Mouse (Mus musculus): Measurements from ENCODE around the gene Tsfm. TPM values are rescaled to one million over a fixed set of nuclear protein-coding genes. Genes with fewer than 3 reads are reported as not detected.

Tsfm gene
- polyA plus RNA-seq, 2 experiments, result 26.7 to 40.7 TPM

DNA sequence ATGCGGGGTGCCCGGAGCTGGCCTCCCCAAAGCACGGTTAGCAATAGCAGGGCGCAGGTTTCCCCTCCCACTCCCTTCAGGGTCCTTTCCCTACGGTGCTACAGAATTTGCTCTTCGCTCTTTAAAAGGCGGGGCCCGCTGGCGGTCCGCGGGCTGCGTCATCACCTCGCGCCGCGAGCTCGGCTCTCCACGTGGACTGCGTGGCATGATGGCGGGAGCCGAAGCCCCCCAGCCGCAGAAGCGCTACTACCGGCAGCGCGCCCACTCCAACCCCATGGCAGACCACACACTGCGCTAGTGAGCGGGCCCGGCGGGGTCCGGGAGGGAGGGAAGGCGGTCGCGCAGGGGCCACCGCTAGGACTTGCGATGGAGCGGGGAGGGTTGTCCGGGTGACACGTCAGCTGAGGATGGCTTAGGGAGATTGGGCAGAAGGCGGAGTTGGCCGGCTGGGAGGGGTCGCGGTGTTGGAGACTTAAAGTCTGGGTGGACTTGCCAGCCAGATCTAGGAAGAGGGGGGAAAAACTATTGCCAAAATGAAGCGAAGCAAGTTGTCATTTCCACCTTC is 11.2 kb upstream of the Tsfm start:
- Histone ChIP-seq H3K4me3 (ENCODE audit: insufficient read depth in 1 of 2, low read depth in 2 of 2, low read length in 2 of 2) (peak overlapping the region; percentile 60 to 66), H3K4me1 (replicated peaks; ENCODE audit: control insufficient read depth in 2 of 2, insufficient read depth in 2 of 2, low read length in 1 of 2) (peaks cover 0 to 7% of the 10 kb centered on the region in 2 experiments; a peak in 3 of 4 replicates), H3K36me3 (replicated peaks; ENCODE audit: control insufficient read depth, insufficient read depth, low read depth) (no peaks in the 10 kb centered on the region; the same call in 1 of the 2 replicates), H3K9ac (replicated peaks) (peak overlapping the region; percentile 50), H3K9me3 (ENCODE audit: control insufficient read depth, low read length) (no peaks in the 10 kb centered on the region), H3K4me2 (ENCODE audit: low read depth) (peak overlapping the region; percentile 89), H3K27ac (no peak overlapping the region), H3K27me3 (ENCODE audit: control insufficient read depth, insufficient read depth, low read length) (peaks cover 20% of the 10 kb centered on the region)
- ATAC-seq (ENCODE audit: insufficient read depth), result peak; percentile 82
- peak; percentile 54 to 60 (median 54) for DNase-seq (ENCODE audit: low read depth in 3 of 3, low spot score in 3 of 3)
- TF ChIP-seq EP300 (IDR thresholded peaks at IDR 0.05; ENCODE audit: low read depth) (no peak), CTCF (IDR thresholded peaks at IDR 0.05; ENCODE audit: low read depth) (no peak)
- under 1% methylated on average over 44 of the region's 44 CpGs for WGBS (ENCODE audit: insufficient replicate concordance)

DNA sequence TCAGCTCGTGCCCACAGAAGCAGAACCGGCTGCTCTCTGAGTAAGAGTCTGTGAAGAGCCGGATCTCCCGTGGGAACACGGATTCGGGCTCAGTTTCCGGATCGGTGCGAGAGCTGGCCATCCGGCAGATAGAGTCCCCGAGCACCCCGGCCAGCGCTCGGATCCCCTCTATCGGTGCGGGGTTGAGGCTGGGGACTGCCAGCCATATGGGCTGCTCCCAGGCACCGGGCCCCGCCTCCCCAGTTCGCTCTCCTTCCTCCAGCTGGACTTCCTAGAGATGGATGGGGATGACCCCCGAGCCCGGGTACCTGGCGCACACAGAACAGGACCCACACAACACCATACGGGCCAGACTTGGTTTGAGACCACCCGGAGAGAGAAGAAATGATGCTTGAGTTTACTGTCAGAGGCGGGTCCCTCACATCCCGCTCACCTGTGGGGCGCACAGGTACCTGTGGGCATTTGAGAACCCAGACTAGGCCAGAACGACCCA is 10.7 kb upstream of the Tsfm start, which contains the start of the genes Mettl1 and Eef1akmt3:
Mettl1 (plus strand) TSS at position 141 of the 493 bp plus-strand sequence.
Eef1akmt3 (minus strand) TSS at position 240 of the 493 bp plus-strand sequence.
- peak within 1 kb of the TSS; percentile 89 for H3K4me2 ChIP-seq (ENCODE audit: low read depth)
- TF ChIP-seq CTCF (IDR thresholded peaks at IDR 0.05; ENCODE audit: low read depth), result no peak
- no peak for TF ChIP-seq EP300 (IDR thresholded peaks at IDR 0.05; ENCODE audit: low read depth)
- peaks cover 0 to 7% of the 10 kb centered on the region in 2 experiments; a peak in 3 of 4 replicates for H3K4me1 ChIP-seq (replicated peaks; ENCODE audit: control insufficient read depth in 2 of 2, insufficient read depth in 2 of 2, low read length in 1 of 2)
- H3K9ac ChIP-seq (replicated peaks), result peak within 1 kb of the TSS; percentile 50
- no peak for DNase-seq (ENCODE audit: low read depth in 3 of 3, low spot score in 3 of 3)
- no peak within 1 kb of the TSS for H3K27ac ChIP-seq
- H3K9me3 ChIP-seq (ENCODE audit: control insufficient read depth, low read length), result no peaks in the 10 kb centered on the region
- H3K27me3 ChIP-seq (ENCODE audit: control insufficient read depth, insufficient read depth, low read length), result peaks cover 20% of the 10 kb centered on the region
- WGBS (ENCODE audit: insufficient replicate concordance), result 0% methylated on average over 28 of the region's 28 CpGs
- H3K36me3 ChIP-seq (replicated peaks; ENCODE audit: control insufficient read depth, insufficient read depth, low read depth), result no peaks in the 10 kb centered on the region; the same call in 1 of the 2 replicates
- H3K4me3 ChIP-seq (ENCODE audit: insufficient read depth in 1 of 2, low read depth in 2 of 2, low read length in 2 of 2), result peak within 1 kb of the TSS; percentile 60 to 66
- peak; percentile 25 for ATAC-seq (ENCODE audit: insufficient read depth)

DNA sequence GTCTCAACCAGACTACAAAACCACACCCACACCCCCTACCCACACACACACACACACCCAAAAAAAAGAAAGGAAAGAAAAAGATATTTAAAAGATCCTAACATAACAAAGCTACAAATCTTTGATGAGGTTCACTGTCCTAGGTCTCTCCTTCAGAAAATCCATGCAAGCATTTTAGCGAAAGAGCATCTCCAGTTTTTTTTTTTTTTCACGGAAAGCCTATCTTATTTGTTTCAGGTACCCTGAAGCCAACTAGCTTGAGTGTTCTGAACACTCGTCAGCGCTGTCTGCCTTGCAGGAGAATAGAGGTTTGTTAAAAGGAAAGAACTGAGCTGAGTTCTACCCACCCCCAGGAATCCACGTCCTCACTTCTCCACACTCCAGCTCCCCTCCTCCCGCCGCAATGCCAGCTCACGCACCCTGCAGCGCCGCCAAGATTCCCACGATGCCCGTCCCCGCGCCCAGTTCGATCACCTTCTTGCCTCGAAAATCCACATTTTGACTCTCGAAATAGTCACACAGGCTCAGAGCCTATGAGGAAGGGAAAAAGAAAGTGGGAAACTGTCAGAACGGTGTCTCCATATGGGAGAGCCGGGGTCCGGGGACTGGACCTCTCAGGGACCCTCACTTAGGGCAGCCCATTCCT is 10.1 kb upstream of the Tsfm start:
- no peaks in the 10 kb centered on the region; the same call in 1 of the 2 replicates for H3K36me3 ChIP-seq (replicated peaks; ENCODE audit: control insufficient read depth, insufficient read depth, low read depth)
- H3K27ac ChIP-seq, result no peak overlapping the region
- peak overlapping the region; percentile 60 to 66 for H3K4me3 ChIP-seq (ENCODE audit: insufficient read depth in 1 of 2, low read depth in 2 of 2, low read length in 2 of 2)
- H3K27me3 ChIP-seq (ENCODE audit: control insufficient read depth, insufficient read depth, low read length), result peaks cover 20% of the 10 kb centered on the region
- 3% methylated on average over 20 of the region's 20 CpGs for WGBS (ENCODE audit: insufficient replicate concordance)
- peak overlapping the region; percentile 89 for H3K4me2 ChIP-seq (ENCODE audit: low read depth)
- peak overlapping the region; percentile 50 for H3K9ac ChIP-seq (replicated peaks)
- ATAC-seq (ENCODE audit: insufficient read depth) (no peak), DNase-seq (ENCODE audit: low read depth in 3 of 3, low spot score in 3 of 3) (no peak)
- no peak for TF ChIP-seq CTCF (IDR thresholded peaks at IDR 0.05; ENCODE audit: low read depth)
- TF ChIP-seq EP300 (IDR thresholded peaks at IDR 0.05; ENCODE audit: low read depth), result no peak
- H3K9me3 ChIP-seq (ENCODE audit: control insufficient read depth, low read length), result no peaks in the 10 kb centered on the region
- peaks cover 0 to 7% of the 10 kb centered on the region in 2 experiments; a peak in 3 of 4 replicates for H3K4me1 ChIP-seq (replicated peaks; ENCODE audit: control insufficient read depth in 2 of 2, insufficient read depth in 2 of 2, low read length in 1 of 2)

DNA sequence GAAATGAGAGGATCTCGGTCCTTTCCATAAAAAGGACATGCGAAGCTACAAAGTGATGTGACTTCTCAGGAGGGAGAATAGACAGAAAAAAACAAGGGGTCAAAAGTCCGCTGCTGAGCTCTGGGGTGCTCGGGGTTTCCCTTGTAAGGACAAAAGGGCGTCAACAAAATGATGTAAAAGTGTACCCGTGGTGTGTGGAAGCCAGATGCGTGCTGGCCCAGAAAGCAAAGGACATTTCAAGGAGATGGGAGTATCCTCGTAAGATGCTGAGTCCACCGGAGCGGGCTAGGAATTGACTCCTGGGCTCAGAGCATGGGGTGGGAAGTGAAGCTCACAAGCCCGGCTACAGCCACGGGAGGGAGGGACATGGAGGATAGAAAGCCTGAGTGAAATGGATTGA is 7.0 kb upstream of the Tsfm start:
- WGBS (ENCODE audit: insufficient replicate concordance), result 64% methylated on average over 12 of the region's 12 CpGs
- peaks cover 20% of the 10 kb centered on the region for H3K27me3 ChIP-seq (ENCODE audit: control insufficient read depth, insufficient read depth, low read length)
- H3K4me1 ChIP-seq (replicated peaks; ENCODE audit: control insufficient read depth in 2 of 2, insufficient read depth in 2 of 2, low read length in 1 of 2), result peaks cover 0 to 3% of the 10 kb centered on the region in 2 experiments; a peak in 3 of 4 replicates
- no peaks in the 10 kb centered on the region for H3K9me3 ChIP-seq (ENCODE audit: control insufficient read depth, low read length)
- DNase-seq (ENCODE audit: low read depth in 3 of 3, low spot score in 3 of 3), result no peak
- no peaks in the 10 kb centered on the region for H3K36me3 ChIP-seq (replicated peaks; ENCODE audit: control insufficient read depth, insufficient read depth, low read depth)
- no peak overlapping the region for H3K4me2 ChIP-seq (ENCODE audit: low read depth)
- no peak for ATAC-seq (ENCODE audit: insufficient read depth)
- TF ChIP-seq EP300 (IDR thresholded peaks at IDR 0.05; ENCODE audit: low read depth) (no peak), CTCF (IDR thresholded peaks at IDR 0.05; ENCODE audit: low read depth) (no peak)
- no peak overlapping the region for H3K4me3 ChIP-seq (ENCODE audit: insufficient read depth in 1 of 2, low read depth in 2 of 2, low read length in 2 of 2)
- no peak overlapping the region for H3K9ac ChIP-seq (replicated peaks)
- H3K27ac ChIP-seq, result no peak overlapping the region

DNA sequence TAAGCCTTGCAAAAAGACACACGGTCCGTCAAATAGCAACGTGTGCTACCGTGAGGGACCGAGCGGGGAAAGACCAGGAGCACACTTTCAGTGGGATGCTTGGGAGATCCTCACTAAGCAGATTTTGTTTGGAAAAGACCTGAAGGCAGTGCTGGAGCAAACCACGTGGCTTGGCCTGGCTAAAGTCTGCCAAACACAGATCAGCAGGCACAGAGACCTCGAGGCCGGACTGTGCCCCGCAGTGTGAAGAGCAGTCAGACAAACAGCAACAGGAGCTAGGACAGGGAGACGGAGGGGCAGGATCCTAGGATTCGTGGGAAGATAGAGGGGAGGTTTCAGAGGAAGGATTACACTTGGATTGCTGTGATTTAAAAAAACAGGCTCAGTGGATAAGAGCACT is 5.6 kb upstream of the Tsfm start:
- H3K4me2 ChIP-seq (ENCODE audit: low read depth), result no peak overlapping the region
- no peak overlapping the region for H3K27ac ChIP-seq
- ATAC-seq (ENCODE audit: insufficient read depth), result no peak
- TF ChIP-seq CTCF (IDR thresholded peaks at IDR 0.05; ENCODE audit: low read depth) (no peak), EP300 (IDR thresholded peaks at IDR 0.05; ENCODE audit: low read depth) (no peak)
- H3K9me3 ChIP-seq (ENCODE audit: control insufficient read depth, low read length), result no peaks in the 10 kb centered on the region
- no peaks in the 10 kb centered on the region for H3K4me1 ChIP-seq (replicated peaks; ENCODE audit: control insufficient read depth in 2 of 2, insufficient read depth in 2 of 2, low read length in 1 of 2)
- H3K9ac ChIP-seq (replicated peaks), result no peak overlapping the region
- peaks cover 17% of the 10 kb centered on the region for H3K27me3 ChIP-seq (ENCODE audit: control insufficient read depth, insufficient read depth, low read length)
- no peaks in the 10 kb centered on the region for H3K36me3 ChIP-seq (replicated peaks; ENCODE audit: control insufficient read depth, insufficient read depth, low read depth)
- DNase-seq (ENCODE audit: low read depth in 3 of 3, low spot score in 3 of 3), result no peak
- 69% methylated on average over 12 of the region's 12 CpGs for WGBS (ENCODE audit: insufficient replicate concordance)
- no peak overlapping the region for H3K4me3 ChIP-seq (ENCODE audit: insufficient read depth in 1 of 2, low read depth in 2 of 2, low read length in 2 of 2)
